Mouse (Mus musculus): ENCODE measurements around the gene Kbtbd4. TPM values are rescaled to one million over a fixed set of nuclear protein-coding genes. Genes with fewer than 3 reads are reported as not detected.

Kbtbd4 gene
- polyA plus RNA-seq, 2 experiments from 2014 or later = 40.3 to 50.4 TPM

GRCm38 (mm10) chr2:90906721-90907120 lies 2.2 kb downstream of the Kbtbd4 start:
- no peak for ATAC-seq

- ATAC-seq = no peak
Observed at GRCm38 (mm10) chr2:90910861-90911260, 6.3 kb downstream of the Kbtbd4 start.

GRCm38 (mm10) chr2:90911668-90912067 lies 7.1 kb downstream of the Kbtbd4 start:
- no peak for ATAC-seq

GRCm38 (mm10) chr2:90913671-90914070 lies 9.1 kb downstream of the Kbtbd4 start:
- ATAC-seq = no peak

- ATAC-seq = no peak
Observed at GRCm38 (mm10) chr2:90915516-90915915, 11.0 kb downstream of the Kbtbd4 start.

- ATAC-seq = peak; percentile 13
Observed at GRCm38 (mm10) chr2:90916560-90917232, 12.2 kb downstream of the Kbtbd4 start.

- ATAC-seq = peak; percentile 67
Observed at GRCm38 (mm10) chr2:90917233-90917998, 12.9 kb downstream of the Kbtbd4 start.

GRCm38 (mm10) chr2:90917999-90918698 lies 13.6 kb downstream of the Kbtbd4 start:
- peak; percentile 59 for ATAC-seq

- ATAC-seq = no peak
Observed at GRCm38 (mm10) chr2:90921178-90921577, 16.6 kb downstream of the Kbtbd4 start.

GRCm38 (mm10) chr2:90922636-90923035 lies 18.1 kb downstream of the Kbtbd4 start:
- no peak for ATAC-seq

GRCm38 (mm10) chr2:90928566-90928965 lies 24.0 kb downstream of the Kbtbd4 start:
- ATAC-seq = no peak

- ATAC-seq = no peak
Observed at GRCm38 (mm10) chr2:90931829-90932228, 27.3 kb downstream of the Kbtbd4 start.

GRCm38 (mm10) chr2:90932273-90932672 lies 27.7 kb downstream of the Kbtbd4 start:
- ATAC-seq = no peak

- ATAC-seq = no peak
Observed at GRCm38 (mm10) chr2:90938362-90938761, 33.8 kb downstream of the Kbtbd4 start.

GRCm38 (mm10) chr2:90939750-90940149 lies 35.2 kb downstream of the Kbtbd4 start:
- ATAC-seq = no peak

GRCm38 (mm10) chr2:90940233-90941229 lies 36.0 kb downstream of the Kbtbd4 start, which contains the start of gene Celf1:
Celf1 (plus strand) TSS chr2:90940382.
- ATAC-seq = peak; percentile 87

- ATAC-seq = no peak
Observed at GRCm38 (mm10) chr2:90941744-90942143, 37.2 kb downstream of the Kbtbd4 start.

- no peak for ATAC-seq
Observed at GRCm38 (mm10) chr2:90950149-90950548, 45.6 kb downstream of the Kbtbd4 start.

GRCm38 (mm10) chr2:90950582-90951194 lies 46.1 kb downstream of the Kbtbd4 start:
- no peak for ATAC-seq

GRCm38 (mm10) chr2:90953461-90953860 lies 48.9 kb downstream of the Kbtbd4 start:
- ATAC-seq = no peak

GRCm38 (mm10) chr2:90956053-90956452 lies 51.5 kb downstream of the Kbtbd4 start:
- ATAC-seq = no peak

- no peak for ATAC-seq
Observed at GRCm38 (mm10) chr2:90958856-90959255, 54.3 kb downstream of the Kbtbd4 start.

Data from CD4-positive, CD25-positive, alpha-beta regulatory T cell, adult 4 months (primary cell).